Mouse (Mus musculus) CH12.LX (cell line): ENCODE data around the gene Scnn1a. TPM values are rescaled to one million over a fixed set of nuclear protein-coding genes. Genes with fewer than 3 reads are reported as not detected.

Experiments
- DNase-seq: peaks from one replicate; pipeline ENCODE4 v3.0.0-alpha.2; 2013; ENCODE audit errors: extremely low read depth
- H3K27ac ChIP-seq: 2 replicates; pipeline ENCODE4 v1.5.1; 2012; ENCODE audit warnings: low read depth, mild to moderate bottlenecking, control low read depth, moderate library complexity; ENCODE audit not compliant: insufficient read depth
- H3K27me3 ChIP-seq: replicated peaks from 2 replicates; pipeline ENCODE3; 2012; ENCODE audit warnings: inconsistent platforms
- H3K36me3 ChIP-seq, 2 experiments: replicated peaks in 1 of 2; 2 replicates each; pipeline versions ENCODE3 to v1.6.1; 2012; ENCODE audit warnings: inconsistent platforms in 1 of 2, low read length in 1 of 2, mild to moderate bottlenecking in 1 of 2, mixed read lengths in 1 of 2, moderate library complexity in 1 of 2; ENCODE audit not compliant: control insufficient read depth in 1 of 2, insufficient read depth in 1 of 2
- H3K4me1 ChIP-seq, 2 experiments: 2 replicates each; pipeline ENCODE4 v1.6.1; 2012; ENCODE audit warnings: inconsistent platforms in 1 of 2, moderate library complexity in 1 of 2; ENCODE audit not compliant: insufficient read depth in 2 of 2, control insufficient read depth in 1 of 2
- H3K4me2 ChIP-seq: 2 replicates; pipeline ENCODE4 v1.6.1; 2012; ENCODE audit warnings: low read depth, mild to moderate bottlenecking, control low read depth; ENCODE audit not compliant: poor library complexity, insufficient read depth, severe bottlenecking
- H3K4me3 ChIP-seq, 3 experiments: fragments of 150-350 bp in 1 of 3; sonication (generic) in 1 of 3; replicated peaks in 1 of 3; 2 replicates each; pipeline versions ENCODE3 to v1.5.1; 2011 to 2012; ENCODE audit warnings: low read depth in 2 of 3, low read length in 2 of 3, mild to moderate bottlenecking in 2 of 3, moderate library complexity in 2 of 3, control low read depth in 1 of 3, improper control_type of control experiment in 1 of 3, inconsistent platforms in 1 of 3, mixed read lengths in 1 of 3; ENCODE audit not compliant: poor library complexity in 1 of 3
- H3K79me2 ChIP-seq: replicated peaks from 2 replicates; pipeline ENCODE4 v1.6.1; 2012; ENCODE audit warnings: mild to moderate bottlenecking, moderate library complexity; ENCODE audit not compliant: control insufficient read depth, poor library complexity, insufficient read depth, severe bottlenecking; ENCODE audit errors: extremely low read depth
- H3K9ac ChIP-seq: 2 replicates; pipeline ENCODE4 v1.6.1; 2012; ENCODE audit warnings: low read depth, mild to moderate bottlenecking, control low read depth, moderate library complexity; ENCODE audit not compliant: insufficient read depth
- H3K9me3 ChIP-seq: replicated peaks from 2 replicates; pipeline ENCODE3; 2012; ENCODE audit warnings: low read length, inconsistent platforms, mixed read lengths
- BHLHE40 ChIP-seq: IDR thresholded peaks from 2 replicates; pipeline ENCODE4 v1.6.1; 2011; ENCODE audit warnings: mild to moderate bottlenecking, low read depth, low read length, improper control_type of control experiment
- CHD1 ChIP-seq: IDR thresholded peaks from 2 replicates; pipeline ENCODE4 v1.6.1; 2012; ENCODE audit warnings: low read depth, low read length, improper control_type of control experiment, inconsistent platforms
- CTCF ChIP-seq, 2 experiments: IDR thresholded peaks in 1 of 2; conservative IDR thresholded peaks in 1 of 2; 2 replicates each; pipeline ENCODE4 v1.5.1; 2011 to 2012; ENCODE audit warnings: low read depth in 2 of 2, low read length in 2 of 2, improper control_type of control experiment in 1 of 2, inconsistent platforms in 1 of 2, mild to moderate bottlenecking in 1 of 2, moderate library complexity in 1 of 2
- ELF1 ChIP-seq: IDR thresholded peaks from 2 replicates; pipeline ENCODE4 v1.6.1; 2014; ENCODE audit warnings: low read depth, mild to moderate bottlenecking, inconsistent platforms, low read length, improper control_type of control experiment
- EP300 ChIP-seq: IDR thresholded peaks from 2 replicates; pipeline ENCODE4 v1.6.1; 2011; ENCODE audit warnings: low read length, improper control_type of control experiment
- ETS1 ChIP-seq: conservative IDR thresholded peaks from 2 replicates; pipeline ENCODE4 v1.6.1; 2012; ENCODE audit warnings: low read depth, mild to moderate bottlenecking, inconsistent platforms, low read length, improper control_type of control experiment, moderate library complexity
- IRF4 ChIP-seq: IDR thresholded peaks from 2 replicates; pipeline ENCODE4 v1.6.1; 2014; ENCODE audit warnings: low read depth, mild to moderate bottlenecking, inconsistent platforms, low read length, improper control_type of control experiment
- KAT2A ChIP-seq: IDR thresholded peaks from 2 replicates; pipeline ENCODE4 v1.6.1; 2012; ENCODE audit warnings: low read length, improper control_type of control experiment, inconsistent platforms; ENCODE audit not compliant: insufficient replicate concordance
- MAFK ChIP-seq: IDR thresholded peaks from 2 replicates; pipeline ENCODE4 v1.6.1; 2011; ENCODE audit warnings: low read length, improper control_type of control experiment; ENCODE audit not compliant: insufficient replicate concordance
- MAX ChIP-seq: IDR thresholded peaks from 2 replicates; pipeline ENCODE4 v1.6.1; 2011; ENCODE audit warnings: low read length, improper control_type of control experiment
- MAZ ChIP-seq: IDR thresholded peaks from 2 replicates; pipeline ENCODE4 v1.6.1; 2012; ENCODE audit warnings: low read depth, mild to moderate bottlenecking, inconsistent platforms, low read length, improper control_type of control experiment, moderate library complexity
- MEF2A ChIP-seq: IDR thresholded peaks from 2 replicates; pipeline ENCODE4 v1.6.1; 2014; ENCODE audit warnings: low read depth, mild to moderate bottlenecking, inconsistent platforms, low read length, improper control_type of control experiment, borderline replicate concordance
- MYC ChIP-seq: IDR thresholded peaks from 2 replicates; pipeline ENCODE4 v1.6.1; 2011; ENCODE audit warnings: low read depth, mild to moderate bottlenecking, improper control_type of control experiment, low read length
- NRF1 ChIP-seq: IDR thresholded peaks from 2 replicates; pipeline ENCODE4 v1.6.1; 2014; ENCODE audit warnings: low read depth, mild to moderate bottlenecking, inconsistent platforms, low read length, improper control_type of control experiment, moderate library complexity
- PAX5 ChIP-seq: IDR thresholded peaks from 2 replicates; pipeline ENCODE4 v1.6.1; 2012; ENCODE audit warnings: low read length, inconsistent platforms, mixed read lengths
- RAD21 ChIP-seq: IDR thresholded peaks from 2 replicates; pipeline ENCODE4 v1.6.1; 2011; ENCODE audit warnings: low read depth, mild to moderate bottlenecking, low read length, improper control_type of control experiment, moderate library complexity
- RCOR1 ChIP-seq: conservative IDR thresholded peaks from 2 replicates; pipeline ENCODE4 v1.6.1; 2012; ENCODE audit warnings: low read depth, mild to moderate bottlenecking, inconsistent platforms, low read length, improper control_type of control experiment
- TCF12 ChIP-seq: IDR thresholded peaks from 2 replicates; pipeline ENCODE4 v1.6.1; 2014; ENCODE audit warnings: low read depth, mild to moderate bottlenecking, inconsistent platforms, low read length, improper control_type of control experiment
- dilution Hi-C: fragments of 300-500 bp; cut with MboI; formaldehyde crosslinking; loops from 2 replicates; pipeline ENCODE4 v1.14.3; 2020; ENCODE audit warnings: low sequenced_read_pairs; ENCODE audit not compliant: extremely low pct_unique_long_range_greater_than_20kb, extremely low pct_ligation_motif_present
- in situ Hi-C: fragments of 300-500 bp; cut with MboI; formaldehyde crosslinking; loops from 3 replicates; pipeline ENCODE4 v1.14.3; 2019; ENCODE audit warnings: low sequenced_read_pairs, low pct_ligation_motif_present, low pct_unique_long_range_greater_than_20kb, mixed read lengths
- polyA plus RNA-seq: library from polyadenylated mRNA; unstranded; fragments of >175 nt; gene quantifications from 2 replicates; pipeline ENCODE4 v1.2.1, GENCODE M21; 2012; ENCODE audit warnings: low read depth; ENCODE audit not compliant: insufficient read length
- total RNA-seq, 2 experiments: library from RNA; depleted of rRNA; stranded (reverse); fragments of 300-350 nt in 1 of 2; fragments of >200 nt in 1 of 2; gene quantifications; 2 replicates each; pipeline ENCODE4 v1.2.3; 2012 to 2014

Gene Scnn1a
- total and polyA plus RNA-seq, 3 experiments = not detected

GRCm38 (mm10) chr6:125357334-125357733 lies 36.9 kb downstream of the Scnn1a start:
- peaks cover 4% of the 10 kb centered on the region for H3K9me3 ChIP-seq
- in situ Hi-C loops = no loop called here
- no peak for DNase-seq
- H3K27ac ChIP-seq = no peak overlapping the region
- H3K9ac ChIP-seq = no peak overlapping the region
- H3K79me2 ChIP-seq = no peaks in the 10 kb centered on the region
- H3K27me3 ChIP-seq = peaks cover 98% of the 10 kb centered on the region
- TF ChIP-seq ETS1 (no peak), CHD1 (no peak), RCOR1 (no peak), EP300 (no peak), CTCF (conservative IDR thresholded peaks at IDR 0.05 in 1 of 2, IDR thresholded peaks at IDR 0.05 in 1 of 2; ENCODE audit: low read depth in 2 of 2, low read length in 2 of 2) (no peak), MAZ (no peak)
- dilution Hi-C loops = no loop called here
- peaks cover 8 to 11% of the 10 kb centered on the region in 2 experiments for H3K4me1 ChIP-seq
- no peak overlapping the region for H3K4me2 ChIP-seq
- no peaks in the 10 kb centered on the region for H3K36me3 ChIP-seq
- H3K4me3 ChIP-seq = no peak overlapping the region

DNA sequence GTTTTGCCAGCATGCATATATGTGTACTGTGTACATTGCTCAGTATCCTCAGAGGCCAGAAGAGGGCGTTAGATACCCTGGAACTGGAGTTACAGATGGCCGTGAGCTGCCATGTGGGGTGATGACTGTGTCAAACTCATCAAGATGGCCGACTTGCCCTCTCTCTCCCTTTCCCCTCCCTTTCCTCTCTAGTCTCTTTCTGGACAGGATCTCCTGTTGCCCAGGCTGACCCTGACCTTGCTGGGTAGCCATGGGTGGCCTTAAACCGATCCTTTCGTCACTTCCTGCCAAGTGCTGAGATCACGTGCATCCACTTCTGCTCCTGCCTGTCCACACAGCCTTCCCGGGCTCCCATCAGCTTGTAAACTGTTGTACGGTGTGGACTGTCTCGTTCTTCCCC lies 39.5 kb downstream of the Scnn1a start:
- Histone ChIP-seq H3K79me2 (no peaks in the 10 kb centered on the region), H3K27ac (no peak overlapping the region), H3K4me2 (no peak overlapping the region; the same call in 1 of the 2 replicates), H3K4me1 (peaks cover 8 to 11% of the 10 kb centered on the region in 2 experiments), H3K4me3 (no peak overlapping the region), H3K9me3 (peaks cover 4% of the 10 kb centered on the region), H3K9ac (no peak overlapping the region), H3K36me3 (no peaks in the 10 kb centered on the region), H3K27me3 (peaks cover 98% of the 10 kb centered on the region)
- DNase-seq = no peak
- TF ChIP-seq MYC = 0 out of 2 replicates have a peak, but pooled peaks have one; percentile 34
- peak; percentile 76 for TF ChIP-seq BHLHE40
- TF ChIP-seq CTCF (conservative IDR thresholded peaks at IDR 0.05 in 1 of 2, IDR thresholded peaks at IDR 0.05 in 1 of 2; ENCODE audit: low read depth in 2 of 2, low read length in 2 of 2) = peak in 1 of 2 experiments; percentile 32; a peak in 2 of 4 replicates
- TF ChIP-seq MAX = no peak
- no peak for TF ChIP-seq MAZ
- no peak for TF ChIP-seq NRF1
- dilution Hi-C loops = no loop called here
- in situ Hi-C loops = no loop called here

- peaks cover 8 to 11% of the 10 kb centered on the region in 2 experiments for H3K4me1 ChIP-seq
- dilution Hi-C loops = no loop called here
- peak; percentile 61 for DNase-seq
- H3K4me2 ChIP-seq = peak overlapping the region; percentile 39; the same call in 1 of the 2 replicates
- H3K9ac ChIP-seq = no peak overlapping the region
- H3K79me2 ChIP-seq = no peaks in the 10 kb centered on the region
- no peak overlapping the region for H3K27ac ChIP-seq
- no peak overlapping the region for H3K4me3 ChIP-seq
- peaks cover 7% of the 10 kb centered on the region for H3K9me3 ChIP-seq
- in situ Hi-C loops = no loop called here
- H3K36me3 ChIP-seq = no peaks in the 10 kb centered on the region
- H3K27me3 ChIP-seq = peaks cover 94% of the 10 kb centered on the region
- no peak for TF ChIP-seq PAX5
- peak; percentile 94 for TF ChIP-seq BHLHE40
- TF ChIP-seq MAFK = peak; percentile 83
- TF ChIP-seq MYC = no peak
- TF ChIP-seq KAT2A = 0 out of 2 replicates have a peak, but pooled peaks have one; percentile 30
- TF ChIP-seq CHD1 = no peak
- peak; percentile 87 for TF ChIP-seq IRF4
- no peak for TF ChIP-seq ELF1
- peak; percentile 74 for TF ChIP-seq EP300
- no peak for TF ChIP-seq MEF2A
- TF ChIP-seq MAZ = no peak
- no peak for TF ChIP-seq TCF12
- no peak for TF ChIP-seq RAD21
Measured at GRCm38 (mm10) chr6:125360846-125361245, 40.4 kb downstream of the Scnn1a start.
